Mouse (Mus musculus) stomach, postnatal 0 days (tissue): Measurements from ENCODE around the gene Lrrc10.

Experiments
- CTCF ChIP-seq: IDR thresholded peaks from 2 replicates; pipeline ENCODE4 v1.5.1; 2016; ENCODE audit warnings: antibody characterized with exemption, low read depth, mild to moderate bottlenecking, moderate library complexity
- EP300 ChIP-seq: optimal IDR thresholded peaks from 2 replicates; pipeline ENCODE3; 2016; ENCODE audit warnings: antibody characterized with exemption

DNA sequence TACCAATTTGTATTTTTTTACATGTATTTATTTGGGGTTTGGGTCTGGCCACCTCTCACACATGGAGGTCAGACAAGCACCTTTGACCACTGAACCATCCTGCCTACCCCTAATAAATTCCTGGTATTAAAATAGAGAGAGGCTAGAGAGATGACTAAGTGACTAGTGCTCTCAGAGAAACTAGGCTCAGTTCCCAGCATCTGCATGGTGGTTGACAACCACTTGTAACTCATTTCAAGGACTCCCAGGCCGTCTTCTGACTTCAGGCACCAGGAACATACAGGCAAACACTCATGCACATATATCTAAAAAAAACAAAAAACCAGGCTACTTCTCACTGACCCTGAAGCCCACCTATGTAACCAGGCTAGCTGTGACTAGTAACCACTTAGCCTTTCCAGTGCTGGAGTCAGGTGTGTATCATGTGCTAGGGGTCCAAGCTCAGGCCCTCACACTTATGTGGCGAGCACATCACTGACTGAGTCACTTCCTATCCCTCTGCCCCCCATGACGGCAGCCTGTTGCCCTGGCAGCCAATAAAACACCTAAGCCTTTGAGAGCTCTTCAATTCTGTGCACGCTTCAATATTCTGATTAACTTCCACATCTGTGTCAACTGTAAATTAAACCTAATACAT, 4.9 kb downstream of the Lrrc10 start:
- TF ChIP-seq CTCF (no peak), EP300 (no peak)
